Mouse (Mus musculus): ENCODE data around the gene Tada3. TPM values are rescaled to one million over a fixed set of nuclear protein-coding genes. Genes with fewer than 3 reads are reported as not detected.

Tada3 gene
- polyA plus RNA-seq (2017; shearing (Covaris generic)): 59.9 TPM

DNA sequence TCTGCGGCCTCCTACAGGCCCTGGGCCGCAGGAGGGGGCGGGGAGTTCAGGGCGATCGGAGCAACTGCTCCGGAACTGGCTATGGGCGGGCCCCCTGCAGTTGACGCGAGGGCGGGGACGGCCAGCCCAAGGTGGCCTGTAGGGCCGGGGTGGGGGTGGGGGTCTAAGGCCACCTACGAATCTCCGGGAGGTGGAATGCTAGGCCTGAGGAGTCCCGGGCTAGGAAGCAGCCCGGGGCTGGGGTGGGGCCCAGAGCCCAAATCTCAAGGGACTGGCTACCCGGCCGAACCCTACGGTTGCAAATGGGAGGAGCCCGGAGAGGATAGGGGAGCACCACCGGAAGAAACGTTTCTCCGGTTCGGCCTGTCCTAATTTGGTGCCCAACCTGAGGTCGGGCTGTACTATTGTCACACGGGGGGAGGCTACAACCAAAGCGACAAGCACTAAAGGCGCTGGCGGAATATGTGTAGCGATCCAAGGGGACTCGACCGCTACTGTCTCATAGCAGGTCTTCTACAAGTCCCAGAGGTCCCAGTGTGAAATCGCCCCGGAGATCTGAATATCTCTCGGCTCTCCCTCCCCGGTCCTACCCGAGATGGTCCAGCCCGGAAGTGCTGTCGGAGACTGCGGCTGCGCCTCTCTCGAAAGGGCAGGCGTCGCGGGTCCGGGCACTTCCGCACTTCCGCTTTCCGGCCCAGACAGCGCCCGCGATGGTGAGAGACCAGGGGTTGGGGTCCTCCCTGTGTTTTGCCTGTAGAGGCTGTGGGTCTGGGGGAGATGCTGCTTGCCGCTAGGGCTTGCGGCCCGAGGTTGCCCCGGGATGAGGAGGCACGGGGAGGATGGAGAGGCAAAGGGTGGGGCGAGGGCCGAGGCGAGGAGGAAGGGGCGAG lies at the start of gene Tada3, which contains the start of gene Arpc4:
Gene Tada3, minus strand, starts transcription at position 388 of the 890 bp plus-strand sequence.
Gene Arpc4, plus strand, starts transcription at position 620 of the 890 bp plus-strand sequence.

DNA sequence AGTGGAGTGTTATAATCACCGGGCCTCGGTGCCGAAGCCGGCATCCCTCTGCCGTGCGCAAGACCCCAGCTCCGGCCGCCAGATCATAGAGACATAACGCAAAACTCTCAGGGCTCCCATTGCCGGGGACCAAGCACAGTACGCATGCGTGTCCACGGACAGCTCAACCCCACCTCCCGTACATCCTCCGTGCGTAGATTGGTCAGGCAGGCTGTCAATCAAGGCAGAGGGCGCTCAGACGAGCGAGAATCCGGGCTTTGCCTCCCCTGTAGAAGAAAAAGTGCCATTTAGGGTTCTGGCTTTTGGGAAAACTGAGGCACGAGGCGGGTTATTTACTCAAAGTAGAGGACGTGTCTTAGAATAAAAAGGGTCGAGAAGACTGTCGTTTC lies 41.5 kb upstream of the Tada3 start, which contains the start of gene Rpusd3:
Gene Rpusd3, minus strand, starts transcription at position 142 of the 389 bp plus-strand sequence.

DNA sequence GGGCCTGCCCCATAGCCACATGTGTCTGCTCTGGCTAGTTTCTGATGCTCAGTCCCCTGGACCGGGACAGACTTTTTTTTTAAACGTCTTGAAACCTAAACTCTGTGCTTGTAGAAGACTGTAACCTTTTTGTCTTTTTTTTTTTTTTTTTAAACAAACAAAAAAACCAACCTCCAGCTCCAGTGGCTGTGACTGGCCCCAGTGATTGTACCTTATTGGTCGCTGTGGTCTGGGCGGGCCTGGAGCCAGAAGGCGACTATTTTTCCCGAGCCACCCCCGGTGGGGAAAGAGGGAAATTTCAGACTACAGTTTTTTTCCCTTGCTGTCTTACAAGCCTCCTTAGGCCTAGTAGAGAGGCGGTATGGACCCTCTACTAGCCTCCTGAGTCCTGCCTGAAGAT lies 11.3 kb upstream of the Tada3 start, which contains the start of gene Ttll3:
Gene Ttll3, plus strand, starts transcription at position 301 of the 400 bp plus-strand sequence.

GRCm38 (mm10) chr6:113343177-113344092 lies 34.2 kb downstream of the Tada3 start, which contains the start of gene Camk1:
Gene Camk1 (minus strand): TSS chr6:113343984.

GRCm38 (mm10) chr6:113326533-113327315 lies 51.0 kb downstream of the Tada3 start, which contains the start of gene Ogg1:
Gene Ogg1 (plus strand): TSS chr6:113326972.

Other genes starting within 250 kb of the Tada3 start
- 0.54 TPM for gene Lhfpl4, start 182.5 kb downstream of the Tada3 start, polyA plus RNA-seq (2017; shearing (Covaris generic))
- gene Mtmr14, start 140.0 kb downstream of the Tada3 start, polyA plus RNA-seq (2017; shearing (Covaris generic)): 54.9 TPM
- gene Cpne9, start 95.6 kb downstream of the Tada3 start, polyA plus RNA-seq (2017; shearing (Covaris generic)): not detected
- 53.3 TPM for gene Brpf1, start 70.7 kb downstream of the Tada3 start, polyA plus RNA-seq (2017; shearing (Covaris generic))
- gene Ogg1, start 50.9 kb downstream of the Tada3 start, polyA plus RNA-seq (2017; shearing (Covaris generic)): 13.0 TPM
- 3.5 TPM for gene Camk1, start 33.9 kb downstream of the Tada3 start, polyA plus RNA-seq (2017; shearing (Covaris generic))
- 533 TPM for gene Arpc4, start 232 bp upstream of the Tada3 start, polyA plus RNA-seq (2017; shearing (Covaris generic))
- gene Ttll3, start 11.4 kb upstream of the Tada3 start, polyA plus RNA-seq (2017; shearing (Covaris generic)): 18.7 TPM
- gene Rpusd3, start 41.5 kb upstream of the Tada3 start, polyA plus RNA-seq (2017; shearing (Covaris generic)): 12.6 TPM
- gene Cidec, start 57.9 kb upstream of the Tada3 start, polyA plus RNA-seq (2017; shearing (Covaris generic)): not detected
- 48.4 TPM for gene Jagn1, start 64.7 kb upstream of the Tada3 start, polyA plus RNA-seq (2017; shearing (Covaris generic))
- 0.23 TPM for gene Il17re, start 80.6 kb upstream of the Tada3 start, polyA plus RNA-seq (2017; shearing (Covaris generic))
- 0.36 TPM for gene Il17rc, start 93.5 kb upstream of the Tada3 start, polyA plus RNA-seq (2017; shearing (Covaris generic))
- 10.2 TPM for gene Creld1, start 105.4 kb upstream of the Tada3 start, polyA plus RNA-seq (2017; shearing (Covaris generic))
- gene Prrt3, start 124.0 kb upstream of the Tada3 start, polyA plus RNA-seq (2017; shearing (Covaris generic)): 0.41 TPM
- 94.3 TPM for gene Emc3, start 153.8 kb upstream of the Tada3 start, polyA plus RNA-seq (2017; shearing (Covaris generic))
- gene Fancd2, start 153.8 kb upstream of the Tada3 start, polyA plus RNA-seq (2017; shearing (Covaris generic)): 2.1 TPM
- gene Fancd2os, start 222.8 kb upstream of the Tada3 start, polyA plus RNA-seq (2017; shearing (Covaris generic)): not detected
- gene Brk1, start 226.9 kb upstream of the Tada3 start, polyA plus RNA-seq (2017; shearing (Covaris generic)): 235 TPM
- 33.2 TPM for gene Vhl, start 246.1 kb upstream of the Tada3 start, polyA plus RNA-seq (2017; shearing (Covaris generic))

All from CD4-positive, CD25-positive, alpha-beta regulatory T cell (primary cell).